Mouse (Mus musculus) cerebellum, postnatal 10 days (tissue): ENCODE data around the gene Olfr474.
"Not testable (repeated sequence)": the region's sequence is repeated elsewhere in the genome, so short reads cannot be mapped to it uniquely, and the experiment has no call there.

Experiments
- DNase-seq, 2 experiments: peaks; one replicate each; pipeline ENCODE4 v3.0.0; 2021; ENCODE audit warnings: mixed read lengths in 2 of 2

Olfr474 gene

DNA sequence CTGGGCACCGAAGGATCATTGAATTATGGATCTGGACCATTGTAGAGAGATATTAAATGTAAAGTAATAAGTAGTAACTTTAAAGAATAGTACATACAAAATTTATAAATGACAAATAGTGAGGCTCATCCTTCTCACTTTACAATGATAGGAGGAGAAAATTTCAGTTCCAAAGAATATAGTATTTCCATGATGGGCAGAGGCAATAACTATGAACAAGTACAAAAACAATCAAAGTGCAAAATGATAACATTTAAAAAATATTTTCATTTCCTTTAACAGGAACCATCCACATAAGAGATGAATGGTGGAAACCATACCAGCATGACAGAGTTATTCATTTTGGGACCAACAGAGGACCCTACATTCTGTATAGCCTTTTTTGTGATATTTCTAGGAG, at the start of gene Olfr474:
TSS of gene Olfr474 (plus strand) at position 301 of the 400 bp plus-strand sequence.
- DNase-seq: no peak

DNA sequence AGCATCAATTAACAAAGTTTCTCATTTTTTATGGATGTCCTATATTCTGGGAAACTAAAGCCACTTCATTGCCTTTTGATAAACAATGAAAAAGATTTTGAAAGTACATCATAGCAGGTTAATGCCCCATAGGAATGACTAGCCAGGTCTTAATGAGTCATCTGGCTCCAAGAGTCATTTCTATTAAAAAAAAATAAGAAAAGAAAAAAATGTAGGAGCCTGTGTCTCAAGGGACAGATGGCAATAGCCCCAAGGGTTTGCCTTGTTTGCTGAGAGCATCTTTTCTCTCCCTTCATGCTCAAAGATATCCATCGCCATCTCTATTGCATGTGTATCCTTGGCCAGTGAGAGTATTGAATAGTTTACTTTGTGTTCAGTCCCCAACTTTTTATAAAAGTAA, 24.3 kb upstream of the Olfr474 start, which contains the start of gene Olfr473:
TSS of gene Olfr473 (plus strand) at position 301 of the 400 bp plus-strand sequence.
- DNase-seq: no peak

DNA sequence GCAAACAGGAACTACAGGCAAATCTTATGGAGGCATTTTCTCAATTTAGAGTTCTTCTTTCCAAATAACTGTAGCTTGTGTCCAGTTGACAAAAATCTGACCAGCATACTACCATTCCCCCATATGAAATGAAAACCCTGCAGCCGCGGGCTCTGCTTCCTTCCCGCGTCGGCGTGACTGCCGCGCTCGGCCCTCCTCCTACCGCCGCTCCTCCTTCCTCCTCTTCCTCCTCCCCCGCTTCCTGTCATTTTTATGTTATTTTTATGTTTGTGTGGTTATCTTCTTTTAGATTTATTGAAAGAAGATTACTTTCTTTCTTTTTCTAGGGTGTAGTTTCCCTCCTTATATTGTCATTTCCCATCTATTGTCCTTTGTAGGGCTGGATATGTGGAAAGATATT, 1.9 kb upstream of the Olfr474 start:
- DNase-seq: not testable (repeated sequence)

DNA sequence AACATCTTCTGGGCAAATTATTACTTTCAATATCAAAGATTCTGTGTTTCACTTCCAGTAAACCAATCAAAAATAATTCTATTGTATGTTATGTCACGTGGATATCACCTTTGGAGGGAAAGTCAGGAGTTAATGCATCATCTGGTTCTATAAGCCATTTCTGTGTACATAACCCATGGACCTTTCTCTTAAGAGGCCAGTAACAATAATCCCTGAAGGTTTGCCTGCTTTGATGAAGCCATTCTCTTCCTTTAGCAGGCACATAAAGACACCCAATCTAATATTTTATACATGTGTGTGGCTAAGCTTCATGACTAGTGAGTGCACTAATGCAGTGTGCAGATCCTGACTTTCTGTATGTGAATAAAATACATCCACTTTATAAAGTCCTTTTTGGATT, 10.1 kb downstream of the Olfr474 start, which contains the start of gene Olfr476:
TSS of gene Olfr476 (plus strand) at position 301 of the 400 bp plus-strand sequence.
- no peak for DNase-seq

DNA sequence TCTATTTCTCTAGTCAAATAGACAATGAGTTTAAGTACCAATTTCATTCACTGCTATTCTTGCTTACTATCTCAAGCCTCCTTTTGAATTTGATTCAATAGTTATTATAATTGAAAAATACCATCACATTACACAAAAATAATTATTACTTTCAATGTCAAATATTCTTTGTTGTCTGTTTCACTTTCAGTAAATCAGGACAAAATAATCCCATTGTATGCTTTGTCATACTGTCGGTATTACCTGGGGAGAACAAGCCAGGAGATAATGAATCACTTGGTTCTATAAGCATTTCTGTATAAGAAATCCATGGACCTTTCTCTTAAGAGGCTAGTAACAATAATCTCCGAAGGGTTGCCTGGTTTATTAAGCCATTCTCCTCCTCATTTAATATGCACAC, 31.9 kb downstream of the Olfr474 start, which contains the start of gene Olfr477:
TSS of gene Olfr477 (plus strand) at position 301 of the 400 bp plus-strand sequence.
- no peak for DNase-seq
